Mouse (Mus musculus) forebrain, postnatal 0 days (tissue): Measurements from ENCODE around the gene Ankrd49. TPM values are rescaled to one million over a fixed set of nuclear protein-coding genes. Genes with fewer than 3 reads are reported as not detected.

Source experiments
- ATAC-seq: fragments of 200-750 bp; cut with Nextera tagmentation; 2 replicates; pipeline ENCODE4 v1.8.0; 2017; ENCODE audit warnings: mild to moderate bottlenecking, moderate library complexity
- DNase-seq: peaks from one replicate; pipeline ENCODE4 v3.0.0-alpha.2; 2015
- H3K27ac ChIP-seq: fragments of 300-500 bp; sonication (generic); 2 replicates; pipeline ENCODE4 v1.5.1; 2014; ENCODE audit warnings: low read depth, mild to moderate bottlenecking, antibody characterized with exemption, low read length, moderate library complexity, mixed read lengths
- H3K27me3 ChIP-seq: fragments of 300-500 bp; sonication (generic); 2 replicates; pipeline ENCODE4 v1.6.1; 2014; ENCODE audit warnings: mild to moderate bottlenecking, low read length, mixed read lengths; ENCODE audit not compliant: insufficient read depth
- H3K36me3 ChIP-seq: fragments of 300-500 bp; sonication (generic); 2 replicates; pipeline ENCODE4 v1.6.1; 2014; ENCODE audit warnings: mild to moderate bottlenecking, moderate library complexity; ENCODE audit not compliant: insufficient read depth
- H3K4me1 ChIP-seq: fragments of 300-500 bp; sonication (generic); 2 replicates; pipeline ENCODE4 v1.6.1; 2014; ENCODE audit warnings: antibody characterized with exemption; ENCODE audit not compliant: insufficient read depth
- H3K4me2 ChIP-seq: fragments of 300-500 bp; sonication (generic); 2 replicates; pipeline ENCODE4 v1.6.1; 2014; ENCODE audit warnings: low read depth, mild to moderate bottlenecking, moderate library complexity
- H3K4me3 ChIP-seq: fragments of 300-500 bp; sonication (generic); 2 replicates; pipeline ENCODE4 v1.5.1; 2014; ENCODE audit warnings: low read depth, low read length, mixed read lengths
- H3K9ac ChIP-seq: fragments of 300-500 bp; sonication (generic); 2 replicates; pipeline ENCODE4 v1.6.1; 2014; ENCODE audit warnings: mild to moderate bottlenecking
- H3K9me3 ChIP-seq: fragments of 300-500 bp; sonication (generic); 2 replicates; pipeline ENCODE4 v1.6.1; 2016; ENCODE audit warnings: low read length
- CTCF ChIP-seq: sonication (generic); IDR thresholded peaks from 2 replicates; pipeline ENCODE4 v1.5.1; 2016; ENCODE audit warnings: antibody characterized with exemption, control low read depth, low read depth
- WGBS: fragments of 180-500 bp; shearing (Covaris S2); extraction: QIAGEN DNeasy Blood & Tissue Kit; methylation state at CpG from one replicate; pipeline ENCODE4 v1.1.7; 2014; 5-methylcytosine and 5-hydroxymethylcytosine counted together
- polyA plus RNA-seq: library from polyadenylated mRNA; unstranded; fragments of >200 nt; fragmentation: Nextera tagmentation; extraction: Ambion mirVana; gene quantifications from 2 replicates; pipeline ENCODE4 v1.2.1, GENCODE M21; 2015
- total RNA-seq: library from RNA; depleted of rRNA; stranded (reverse); fragments of >200 nt; gene quantifications from 2 replicates; pipeline ENCODE4 v1.2.3, GENCODE M21; 2014

Ankrd49 gene
- total and polyA plus RNA-seq, 2 experiments from 2014 or later: 24.8 to 33.8 TPM

GRCm38 (mm10) chr9:14764765-14765164 lies 19.9 kb downstream of the Ankrd49 start:
- Histone ChIP-seq H3K4me1 (no peaks in the 10 kb centered on the region), H3K9ac (no peak overlapping the region), H3K27ac (no peak overlapping the region), H3K36me3 (no peaks in the 10 kb centered on the region), H3K4me2 (no peak overlapping the region), H3K9me3 (no peaks in the 10 kb centered on the region), H3K4me3 (no peak overlapping the region), H3K27me3 (no peaks in the 10 kb centered on the region)
- TF ChIP-seq CTCF: peak; percentile 79
- WGBS: 23% methylated on average over 7 of the region's 7 CpGs
- ATAC-seq (peak; percentile 73), DNase-seq (peak; percentile 79)

GRCm38 (mm10) chr9:14759261-14759660 lies 25.4 kb downstream of the Ankrd49 start:
- no peak for ATAC-seq
- no peak overlapping the region for H3K4me3 ChIP-seq
- no peaks in the 10 kb centered on the region for H3K27me3 ChIP-seq
- no peak for TF ChIP-seq CTCF
- H3K4me1 ChIP-seq: no peaks in the 10 kb centered on the region
- no peak overlapping the region for H3K27ac ChIP-seq
- H3K9me3 ChIP-seq: no peaks in the 10 kb centered on the region
- no peak overlapping the region for H3K9ac ChIP-seq
- no peaks in the 10 kb centered on the region for H3K36me3 ChIP-seq
- no peak for DNase-seq
- H3K4me2 ChIP-seq: no peak overlapping the region

GRCm38 (mm10) chr9:14758590-14758989 lies 26.1 kb downstream of the Ankrd49 start:
- DNase-seq (no peak), ATAC-seq (no peak)
- Histone ChIP-seq H3K4me1 (no peaks in the 10 kb centered on the region), H3K9ac (no peak overlapping the region), H3K36me3 (no peaks in the 10 kb centered on the region), H3K27me3 (no peaks in the 10 kb centered on the region), H3K4me2 (no peak overlapping the region), H3K27ac (no peak overlapping the region), H3K9me3 (no peaks in the 10 kb centered on the region), H3K4me3 (no peak overlapping the region)
- 75% methylated on average over 7 of the region's 7 CpGs for WGBS
- TF ChIP-seq CTCF: no peak

DNA sequence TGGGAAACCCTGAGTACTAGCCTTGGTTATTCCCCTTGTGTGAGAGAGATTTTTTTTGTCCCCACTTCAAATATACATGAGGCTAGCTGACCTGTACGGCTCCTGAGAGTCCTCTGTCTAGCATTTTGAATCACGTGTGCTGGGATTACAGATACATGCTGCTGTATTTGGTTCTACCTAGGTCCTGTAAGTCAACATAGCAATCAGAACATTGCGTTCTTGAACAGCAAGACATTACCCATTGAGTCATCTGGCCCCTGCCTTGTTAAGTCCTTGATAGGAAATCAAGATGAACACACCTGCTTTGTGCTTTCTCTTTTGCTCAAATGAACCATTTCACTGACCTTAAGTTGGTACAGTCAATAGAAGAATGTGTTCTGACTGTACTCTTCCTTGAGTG lies 30.2 kb downstream of the Ankrd49 start:
- H3K4me1 ChIP-seq: 0 out of 2 replicates have a peak, but pooled peaks cover 3% of the 10 kb centered on the region
- no peak overlapping the region for H3K27ac ChIP-seq
- H3K36me3 ChIP-seq: no peaks in the 10 kb centered on the region
- no peak overlapping the region for H3K4me3 ChIP-seq
- no peak overlapping the region for H3K4me2 ChIP-seq
- H3K27me3 ChIP-seq: peaks cover 8% of the 10 kb centered on the region; the same call in 1 of the 2 replicates
- no peak for ATAC-seq
- H3K9me3 ChIP-seq: no peaks in the 10 kb centered on the region
- no peak for DNase-seq
- WGBS: 84% methylated on average over 3 of the region's 3 CpGs
- TF ChIP-seq CTCF: no peak
- H3K9ac ChIP-seq: no peak overlapping the region

- no peak for TF ChIP-seq CTCF
- Histone ChIP-seq H3K9me3 (no peaks in the 10 kb centered on the region), H3K4me1 (0 out of 2 replicates have a peak, but pooled peaks cover 3% of the 10 kb centered on the region), H3K27ac (no peak overlapping the region), H3K27me3 (peaks cover 8% of the 10 kb centered on the region; the same call in 1 of the 2 replicates), H3K9ac (no peak overlapping the region), H3K4me3 (no peak overlapping the region), H3K4me2 (no peak overlapping the region), H3K36me3 (no peaks in the 10 kb centered on the region)
- DNase-seq: no peak
- no peak for ATAC-seq
Observed at GRCm38 (mm10) chr9:14753947-14754346, 30.7 kb downstream of the Ankrd49 start.

DNA sequence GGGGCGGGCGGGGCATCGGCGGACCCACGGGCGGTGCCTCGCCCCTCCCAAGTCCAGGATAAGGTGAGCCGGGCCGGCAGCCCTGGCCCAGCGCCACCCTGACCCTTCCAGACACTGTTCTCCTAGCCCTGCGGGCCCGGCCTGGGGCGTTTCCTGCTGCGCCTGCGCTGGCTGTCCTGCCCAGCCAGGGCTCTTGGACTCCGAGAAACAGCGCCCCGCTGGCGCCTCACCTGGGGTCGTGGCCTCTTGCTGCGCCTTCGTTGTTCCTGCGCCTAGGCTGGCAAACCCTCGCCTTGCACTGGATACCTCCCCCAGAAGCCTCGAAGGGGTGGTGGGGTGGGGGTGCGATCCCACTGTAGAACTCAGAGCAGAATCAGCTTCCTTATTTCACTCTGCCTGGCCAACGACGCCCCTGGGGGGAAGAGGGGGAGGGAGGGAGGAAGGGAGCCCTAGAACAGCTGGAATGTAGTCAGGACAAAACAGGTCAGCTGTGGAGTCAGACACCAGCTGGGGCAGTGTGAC lies 32.6 kb downstream of the Ankrd49 start, which contains the start of gene Fut4:
Gene Fut4, minus strand, starts transcription at position 393 of the 522 bp plus-strand sequence.
- Histone ChIP-seq H3K4me2 (peak within 1 kb of the TSS; percentile 86), H3K9me3 (no peaks in the 10 kb centered on the region), H3K27me3 (peaks cover 8% of the 10 kb centered on the region; the same call in 1 of the 2 replicates), H3K27ac (no peak within 1 kb of the TSS), H3K4me3 (peak within 1 kb of the TSS; percentile 48), H3K9ac (peak within 1 kb of the TSS; percentile 56), H3K4me1 (0 out of 2 replicates have a peak, but pooled peaks cover 3% of the 10 kb centered on the region), H3K36me3 (no peaks in the 10 kb centered on the region)
- TF ChIP-seq CTCF: no peak
- ATAC-seq (peak; percentile 63), DNase-seq (no peak)
- 5% methylated on average over 28 of the region's 28 CpGs for WGBS

- 2% methylated on average over 49 of the region's 50 CpGs for WGBS
- ATAC-seq (peak; percentile 85), DNase-seq (peak; percentile 50)
- 0 out of 2 replicates have a peak, but pooled peaks cover 3% of the 10 kb centered on the region for H3K4me1 ChIP-seq
- no peaks in the 10 kb centered on the region for H3K9me3 ChIP-seq
- peaks cover 8% of the 10 kb centered on the region; the same call in 1 of the 2 replicates for H3K27me3 ChIP-seq
- peak overlapping the region; percentile 48 for H3K4me3 ChIP-seq
- peak; percentile 40 for TF ChIP-seq CTCF
- H3K4me2 ChIP-seq: peak overlapping the region; percentile 86
- no peak overlapping the region for H3K27ac ChIP-seq
- H3K9ac ChIP-seq: peak overlapping the region; percentile 56
- no peaks in the 10 kb centered on the region for H3K36me3 ChIP-seq
Observed at GRCm38 (mm10) chr9:14751503-14752000, 33.1 kb downstream of the Ankrd49 start.
